Mouse (Mus musculus): Measurements from ENCODE around the gene Hdgf. TPM values are rescaled to one million over a fixed set of nuclear protein-coding genes. Genes with fewer than 3 reads are reported as not detected.
A peak's percentile ranks its signal among the peaks of the same experiment; 100 is the strongest.

The Hdgf gene
- total RNA-seq, 2 experiments from 2014 or later: 302 to 338 TPM

GRCm38 (mm10) chr3:87943586-87943985 lies 37.5 kb downstream of the Hdgf start:
- no peak for ATAC-seq (replicated peaks; ENCODE audit: poor library complexity, severe bottlenecking)

DNA sequence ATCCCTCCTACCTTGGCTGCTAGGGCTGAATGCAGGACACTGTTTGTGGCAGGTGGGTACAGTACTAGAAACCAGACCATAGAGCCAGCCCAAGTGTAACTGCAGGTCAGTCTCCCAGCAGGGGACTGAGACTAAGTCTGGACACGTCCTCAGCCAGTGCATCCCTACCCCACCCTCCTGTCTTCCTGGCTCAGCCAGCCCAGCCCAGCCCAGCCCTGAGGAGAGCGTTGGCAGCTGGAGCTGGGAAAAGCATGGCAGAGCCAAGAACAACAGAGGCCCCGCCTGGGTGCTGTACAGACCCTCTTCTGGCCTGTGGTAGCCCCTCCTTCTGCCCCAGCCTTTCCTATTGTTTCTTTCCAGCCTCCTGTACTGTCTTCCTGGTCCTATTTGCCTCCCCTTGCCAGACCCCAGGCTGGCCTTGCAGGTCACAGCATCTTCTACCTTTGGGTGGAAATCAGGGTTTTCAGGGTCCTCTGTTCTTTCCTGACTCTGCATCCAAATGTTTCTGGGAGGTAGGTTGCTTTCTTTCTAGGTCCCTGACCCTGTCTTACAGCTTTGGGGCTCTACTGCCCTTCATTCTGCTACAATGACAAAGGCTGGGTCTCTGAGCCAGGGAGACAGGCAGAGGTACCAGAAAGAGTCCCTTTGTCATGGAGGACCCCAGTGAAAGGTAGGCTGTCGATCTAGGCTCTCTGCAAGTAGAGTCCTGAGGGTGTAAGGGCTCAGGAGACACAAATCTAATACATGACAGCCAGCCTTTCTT lies 38.9 kb downstream of the Hdgf start:
- ATAC-seq (replicated peaks; ENCODE audit: poor library complexity, severe bottlenecking): no peak

DNA sequence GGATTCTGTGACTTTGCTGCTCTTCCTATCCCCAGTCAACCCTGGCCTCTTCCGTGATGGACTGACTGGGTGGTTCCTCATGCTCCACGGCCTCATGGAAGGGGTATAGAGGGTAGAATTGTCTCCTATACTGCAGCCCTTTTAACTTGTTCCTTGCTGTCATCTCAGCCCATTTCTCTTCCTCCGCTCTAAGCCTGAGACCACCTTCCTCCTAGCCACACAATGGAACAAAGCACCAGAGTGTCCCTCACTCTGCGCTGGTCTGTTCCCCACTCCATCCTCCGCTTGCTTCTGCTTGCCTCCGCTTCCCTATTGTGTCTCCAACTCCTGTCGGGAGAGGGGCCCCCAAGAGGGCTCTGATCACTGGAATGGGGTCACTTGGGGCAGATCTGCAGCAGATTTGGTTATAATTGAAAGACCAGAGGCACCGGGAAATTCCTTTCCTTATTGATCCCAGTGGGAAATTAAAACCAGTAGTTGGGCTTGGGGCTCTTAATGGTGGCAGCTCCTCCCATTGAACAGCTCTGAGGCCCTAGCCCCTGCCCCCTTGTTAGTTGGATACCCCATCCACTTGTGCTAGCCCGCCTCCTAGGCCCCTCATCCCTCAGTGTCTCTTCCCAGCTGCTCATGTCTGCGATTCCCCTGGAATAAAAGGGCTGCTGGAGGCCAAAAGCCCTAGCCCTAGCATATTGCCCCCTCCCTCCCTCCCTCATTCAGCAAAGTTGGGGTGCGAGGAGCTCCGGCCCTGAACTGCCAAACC lies 39.8 kb downstream of the Hdgf start:
- no peak for ATAC-seq (replicated peaks; ENCODE audit: poor library complexity, severe bottlenecking)

- ATAC-seq (replicated peaks; ENCODE audit: poor library complexity, severe bottlenecking): no peak
These were observed 40.4 kb downstream of the Hdgf start for GRCm38 (mm10) chr3:87946541-87946860.

DNA sequence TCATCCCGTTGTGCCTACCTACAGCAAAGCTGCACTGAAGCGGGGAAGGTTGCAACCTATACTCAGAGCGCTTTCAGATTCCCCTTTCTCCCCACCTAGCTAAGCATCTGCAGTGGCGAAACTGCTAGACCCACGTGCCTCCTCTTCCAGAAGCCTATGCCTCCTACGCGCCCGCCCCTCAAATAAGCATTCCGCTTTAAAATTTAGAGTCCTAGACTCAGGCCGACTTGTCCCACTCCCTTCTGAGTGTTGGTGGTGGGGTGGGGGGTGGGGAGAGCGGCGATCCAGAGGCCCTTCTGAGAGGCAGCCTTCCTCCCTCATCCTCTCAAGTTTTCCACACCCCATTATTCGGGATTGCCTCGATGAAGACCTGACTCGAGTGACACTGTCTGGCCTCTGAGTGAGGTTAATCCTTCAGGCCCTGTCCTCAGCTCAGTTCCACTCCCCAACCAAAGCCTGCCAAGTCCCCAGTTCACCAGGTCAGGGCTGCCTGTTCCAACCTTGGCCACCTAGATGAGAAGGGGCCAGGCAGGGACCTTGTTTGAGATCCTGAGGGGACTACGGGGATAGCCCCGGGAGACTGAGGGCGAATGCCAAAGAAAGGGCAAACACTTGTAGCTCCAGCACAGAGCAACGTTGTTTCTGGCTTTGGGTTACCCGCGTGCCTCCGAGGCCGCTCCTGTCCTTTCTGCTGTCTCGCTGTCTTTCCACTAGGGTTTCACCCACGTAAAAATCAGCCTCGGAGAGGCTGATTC lies 41.1 kb downstream of the Hdgf start:
- ATAC-seq (replicated peaks; ENCODE audit: poor library complexity, severe bottlenecking): 0 out of 2 replicates have a peak, but pooled peaks have one; percentile 30

DNA sequence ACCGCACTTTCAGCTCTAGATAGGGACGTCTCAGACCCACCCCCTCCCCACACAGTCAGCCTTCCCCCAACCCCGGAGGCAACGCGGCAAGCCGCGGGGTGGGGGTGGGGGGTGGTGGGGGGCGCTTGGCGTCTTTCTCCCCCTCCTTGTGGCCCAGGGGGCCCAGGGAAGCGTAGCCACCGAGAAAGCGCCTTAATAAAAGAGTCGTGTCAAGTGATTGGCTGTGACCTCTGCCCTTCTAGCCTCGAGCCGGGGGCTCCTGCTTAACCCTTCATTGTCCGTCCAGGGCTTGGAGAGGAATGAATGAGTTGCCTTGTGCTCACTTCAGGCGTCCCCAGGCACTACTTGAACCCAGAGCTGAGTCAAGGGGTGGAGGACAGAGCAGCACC lies 41.7 kb downstream of the Hdgf start:
- ATAC-seq (replicated peaks; ENCODE audit: poor library complexity, severe bottlenecking): no peak

DNA sequence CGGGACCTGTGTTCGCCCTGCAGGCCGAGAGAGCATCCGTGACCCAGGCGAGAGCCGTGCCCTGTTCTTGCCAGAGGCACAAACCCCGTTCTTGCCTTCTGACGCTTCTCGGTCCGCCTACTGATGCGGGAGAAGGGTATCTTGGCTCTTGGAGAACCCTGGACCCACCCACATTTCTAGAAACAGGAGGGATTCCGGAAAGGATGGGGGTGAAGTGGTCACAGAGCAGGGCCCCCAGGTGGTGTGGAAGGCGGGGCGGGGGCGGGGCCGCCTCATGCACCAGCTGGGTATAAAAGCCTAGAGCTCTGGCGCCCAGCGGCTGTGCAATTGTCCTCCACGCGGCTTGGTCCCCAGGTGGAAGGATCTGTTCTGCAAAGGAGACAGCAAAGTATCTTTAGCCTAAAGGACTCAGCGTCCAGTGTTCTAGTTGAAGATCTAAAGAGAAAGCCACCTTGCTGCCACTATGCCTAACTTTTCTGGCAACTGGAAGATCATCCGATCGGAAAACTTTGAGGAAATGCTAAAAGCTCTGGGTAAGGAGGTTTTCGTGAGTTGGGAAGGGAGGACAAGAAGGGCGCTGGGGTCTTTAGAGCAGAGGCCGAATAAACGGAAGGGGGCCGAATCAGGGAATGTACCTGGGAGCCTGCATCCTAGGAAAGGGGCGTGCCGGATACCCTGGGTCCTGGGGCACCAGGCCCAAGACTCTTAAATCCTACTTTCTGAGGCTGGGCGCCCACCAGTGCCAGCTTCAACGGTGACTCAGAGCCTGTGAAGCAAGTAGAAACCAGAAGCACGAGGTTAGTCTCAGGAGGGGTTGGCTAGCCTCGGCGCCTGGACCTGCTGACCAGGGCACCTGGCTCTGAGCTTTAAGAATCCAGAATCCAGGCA lies 42.5 kb downstream of the Hdgf start, which contains the start of gene Crabp2:
Gene Crabp2 (plus strand): TSS at position 289 of the 888 bp plus-strand sequence.
- peak; percentile 20; the same call in 1 of the 2 replicates for ATAC-seq (replicated peaks; ENCODE audit: poor library complexity, severe bottlenecking)

DNA sequence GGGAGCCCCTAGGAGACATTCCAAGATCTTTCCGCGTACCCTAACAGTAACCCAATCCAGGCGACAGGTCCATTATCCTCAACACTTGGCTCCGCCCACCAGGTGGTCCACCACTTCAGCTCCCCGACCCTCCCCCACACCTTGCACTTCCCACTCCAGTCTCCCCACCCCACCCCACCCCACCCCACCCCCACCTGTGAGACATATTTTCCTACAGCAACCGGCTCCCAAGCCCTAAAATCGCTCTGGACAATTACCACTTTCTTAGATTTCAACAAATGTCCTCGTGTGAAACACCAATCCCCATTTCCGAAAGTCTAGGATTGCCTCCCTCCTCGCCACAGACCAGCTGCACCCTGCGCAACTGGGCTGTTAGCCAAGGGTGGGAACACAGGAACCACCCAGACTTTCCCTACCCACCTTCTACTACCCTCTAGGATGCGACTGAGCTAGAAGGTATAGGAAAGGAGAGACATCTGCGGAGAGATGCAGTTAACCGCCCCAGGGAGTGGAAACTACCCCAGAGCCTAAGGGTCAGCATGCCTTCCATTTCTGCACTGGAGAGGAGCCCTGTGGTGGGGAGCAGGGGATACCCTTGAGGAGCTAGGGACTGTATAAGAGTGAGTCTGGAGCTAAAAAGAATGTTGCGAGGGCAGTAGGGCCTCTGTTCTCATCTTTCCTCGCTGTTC lies 43.3 kb downstream of the Hdgf start:
- ATAC-seq (replicated peaks; ENCODE audit: poor library complexity, severe bottlenecking): no peak

DNA sequence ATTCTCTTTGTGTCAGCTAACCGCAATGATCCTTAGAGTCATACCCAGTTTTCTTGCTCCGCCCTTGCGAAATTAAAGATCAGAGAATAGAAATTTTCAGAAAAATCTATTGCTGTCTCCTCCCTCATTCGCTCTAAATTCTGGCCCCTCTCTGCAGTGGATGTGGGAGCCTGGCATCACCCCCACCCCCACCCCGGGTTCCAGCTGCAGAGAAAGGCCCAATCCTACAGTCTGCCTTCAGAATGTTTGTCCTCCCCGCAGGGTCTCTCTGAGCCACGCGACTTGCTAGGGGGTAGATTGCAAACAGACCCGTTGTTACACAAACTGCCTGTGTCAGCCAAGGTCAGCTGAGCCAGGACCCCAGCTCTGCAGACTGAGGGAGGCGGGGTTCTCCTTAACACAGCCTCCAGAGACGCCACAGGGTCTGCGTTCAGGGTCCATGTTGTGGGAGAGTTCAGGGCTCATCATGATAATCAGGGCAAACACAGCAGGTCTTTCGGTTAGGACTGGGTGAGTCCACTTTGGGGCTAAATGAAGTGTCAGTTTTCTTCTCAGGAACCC lies 43.9 kb downstream of the Hdgf start:
- ATAC-seq (replicated peaks; ENCODE audit: poor library complexity, severe bottlenecking): no peak

GRCm38 (mm10) chr3:87951946-87952345 lies 45.8 kb downstream of the Hdgf start:
- no peak for ATAC-seq (replicated peaks; ENCODE audit: poor library complexity, severe bottlenecking)

GRCm38 (mm10) chr3:87952440-87952839 lies 46.3 kb downstream of the Hdgf start:
- ATAC-seq (replicated peaks; ENCODE audit: poor library complexity, severe bottlenecking): no peak

GRCm38 (mm10) chr3:87958056-87958455 lies 51.9 kb downstream of the Hdgf start:
- no peak for ATAC-seq (replicated peaks; ENCODE audit: poor library complexity, severe bottlenecking)

GRCm38 (mm10) chr3:87958476-87958875 lies 52.4 kb downstream of the Hdgf start:
- ATAC-seq (replicated peaks; ENCODE audit: poor library complexity, severe bottlenecking): no peak

DNA sequence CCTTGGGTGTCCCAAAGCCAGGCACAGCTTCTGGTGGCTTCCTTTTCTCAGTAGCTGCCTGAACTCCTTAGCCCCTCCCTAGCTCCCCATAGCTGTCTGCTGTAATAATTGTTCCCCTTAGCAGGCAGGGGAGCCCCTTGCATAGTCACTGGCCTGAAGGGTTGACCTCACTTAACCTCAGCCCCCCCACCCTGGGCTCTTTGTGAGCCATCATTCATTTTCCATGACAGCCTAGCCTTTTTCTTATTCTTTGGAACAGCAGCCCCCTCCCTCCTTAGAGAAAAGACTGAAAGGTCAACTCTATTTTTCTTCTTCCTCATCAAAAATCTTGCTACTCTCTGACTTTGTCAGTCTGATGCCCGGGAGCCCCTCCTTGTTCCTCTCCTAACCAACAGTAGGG lies 52.8 kb downstream of the Hdgf start:
- ATAC-seq (replicated peaks; ENCODE audit: poor library complexity, severe bottlenecking): no peak

DNA sequence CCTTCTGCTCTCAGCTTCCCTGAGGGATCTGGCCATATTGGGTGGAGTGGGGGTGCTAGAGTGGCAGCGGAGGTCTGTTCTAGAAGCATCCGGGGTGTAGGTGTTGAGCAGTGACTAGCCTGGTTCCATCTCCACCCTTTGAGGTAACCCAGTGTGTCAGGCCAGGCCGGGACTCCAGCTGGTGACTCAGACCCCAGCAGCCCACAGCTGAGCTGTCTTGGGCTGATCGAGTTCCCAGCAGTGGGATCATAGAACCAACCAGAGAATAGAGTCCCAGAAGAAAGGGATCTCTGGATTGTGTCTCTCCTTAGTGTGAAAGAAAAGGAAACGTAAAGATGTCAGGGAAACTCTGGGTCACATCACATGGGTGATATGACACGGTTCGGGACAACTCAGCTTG lies 53.2 kb downstream of the Hdgf start:
- ATAC-seq (replicated peaks; ENCODE audit: poor library complexity, severe bottlenecking): no peak

GRCm38 (mm10) chr3:87960191-87960585 lies 54.1 kb downstream of the Hdgf start:
- ATAC-seq (replicated peaks; ENCODE audit: poor library complexity, severe bottlenecking): no peak

GRCm38 (mm10) chr3:87960586-87961191 lies 54.6 kb downstream of the Hdgf start:
- peak; percentile 95 for ATAC-seq (replicated peaks; ENCODE audit: poor library complexity, severe bottlenecking)

All from granulocyte monocyte progenitor cell, adult 5-6 weeks (primary cell).